Mouse (Mus musculus) embryonic fibroblast, embryonic 13.5 days (primary cell): ENCODE measurements around the gene Cradd.

Source experiments
- CTCF ChIP-seq: IDR thresholded peaks from 2 replicates; pipeline ENCODE4 v1.5.1; 2011; ENCODE audit warnings: mild to moderate bottlenecking, control low read depth, low read length, moderate library complexity, borderline replicate concordance; ENCODE audit not compliant: insufficient read depth
- POLR2A ChIP-seq: IDR thresholded peaks from 2 replicates; pipeline ENCODE4 v1.6.1; 2011; ENCODE audit warnings: low read depth, mild to moderate bottlenecking, control low read depth, low read length, moderate library complexity

DNA sequence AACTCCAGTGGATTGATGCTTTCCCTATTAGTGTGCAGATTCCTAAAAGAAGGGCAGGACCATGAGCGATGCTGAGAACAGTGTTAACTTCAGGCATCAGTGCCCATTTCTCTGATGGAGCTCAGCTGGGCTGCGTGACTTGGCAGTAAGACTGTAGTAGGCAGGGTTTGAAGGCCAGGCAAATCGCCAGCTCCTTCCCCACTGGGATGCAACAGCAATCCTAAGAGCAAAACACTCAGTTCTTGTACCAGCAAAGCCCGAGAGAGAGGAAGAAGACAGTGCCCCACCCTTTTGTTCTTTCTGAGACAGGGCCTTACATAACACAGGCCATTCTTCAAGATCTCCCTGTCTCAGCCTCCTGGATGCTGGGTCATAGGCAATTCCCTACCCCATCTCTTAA, 140.9 kb downstream of the Cradd start:
- TF ChIP-seq POLR2A = no peak
- TF ChIP-seq CTCF = no peak
